ENCODE assay signal across 10 mouse cellular contexts in genomic region chr3:84068831-84069709, GRCm38 (mm10). TPM values are rescaled to one million over a fixed set of nuclear protein-coding genes. Genes with fewer than 3 reads are reported as not detected.
A peak's percentile ranks its signal among the peaks of the same experiment; 100 is the strongest.
DNase-seq lines count a peak whose midpoint lies in the region; ATAC-seq and TF ChIP-seq lines count a peak whose summit lies in the region.
"Had no signal": no experiment of that assay in that cellular context is flagged by ENCODE, and none has a peak within 500 bp of the region (broad histone marks: within the 10 kb centered on the region; RNA-seq: fewer than 3 reads in every experiment).

No protein-coding gene starts in this region.

- DNase-seq in spleen, adult 18-20 months = peak; percentile 54 to 65
- DNase-seq in spleen, adult 12 weeks (ENCODE audit: low spot score) = no peak
- peak; percentile 16 to 19 for DNase-seq in thymus, postnatal 36 days
- no peak for DNase-seq in left cerebral cortex, postnatal 10 days (ENCODE audit: extremely low spot score in 1 of 2, low spot score in 2 of 2)
- DNase-seq in urinary bladder, postnatal 4 days (ENCODE audit: low spot score in 2 of 2) = no peak
- DNase-seq in frontal cortex, adult 2 months (ENCODE audit: extremely low spot score in 1 of 2, low spot score in 1 of 2) = no peak
- DNase-seq: kidney, postnatal 14 days had no signal

- intact Hi-C loops in left cerebral cortex, postnatal 10 days (cut with DNase I) = no loop called here

- H3K27ac ChIP-seq in bone marrow macrophage, adult 2 months (ENCODE audit: insufficient read depth, low read depth, low read length) = peak overlapping the region; percentile 42
- H3K27ac ChIP-seq: heart, embryonic 15.5 days had no signal

- no peak for TF ChIP-seq POLR2A in bone marrow macrophage, adult 2 months (IDR thresholded peaks at IDR 0.05; ENCODE audit: borderline replicate concordance, low read depth, low read length)

- TF ChIP-seq CTCF in bone marrow macrophage, adult 2 months (IDR thresholded peaks at IDR 0.05; ENCODE audit: low read depth, low read length) = no peak

- ATAC-seq in monocyte, adult 5-6 weeks (replicated peaks; ENCODE audit: insufficient number of reproducible peaks, low FRiP score, low TSS enrichment, poor library complexity, severe bottlenecking) = peak; percentile 74

- peak overlapping the region; percentile 19; the same call in 1 of the 2 replicates for H3K4me3 ChIP-seq in bone marrow macrophage, adult 2 months (ENCODE audit: insufficient read depth, low read length)
- H3K4me3 ChIP-seq: heart, embryonic 15.5 days had no signal

- H3K4me1 ChIP-seq in bone marrow macrophage, adult 2 months (ENCODE audit: control insufficient read depth, insufficient read depth, low read length) = peaks cover 23% of the 10 kb centered on the region
- H3K4me1 ChIP-seq: heart, embryonic 15.5 days had no signal

RNA-seq across cellular contexts. Expression of gene Tmem131l, which starts 29.1 kb away (rescaled TPM):
- 49.9 and 57.5 TPM in 2 replicates for polyA plus RNA-seq in bone marrow macrophage, adult 2 months (2012; ENCODE audit: insufficient read depth, insufficient read length, missing spikeins)
- total RNA-seq in monocyte, adult 5-6 weeks (2017) = 41.7 to 63.6 TPM (median 57.3 TPM) in 3 replicates
- total RNA-seq in left cerebral cortex, postnatal 10 days (2021) = 10 to 100 TPM; 34.6 to 40.3 TPM
- 25.2 and 25.6 TPM in 2 replicates for polyA plus RNA-seq in frontal cortex, adult 2 months (2012; rRNA removed)

Comparison
In these comparisons a context has a peak if more than half of its experiments do, and no peak if none do; other contexts are left out.
1. DNase-seq: peak in spleen, adult 18-20 months (2 of 2) and thymus, postnatal 36 days (2 of 2); none in spleen, adult 12 weeks (single experiment), left cerebral cortex, postnatal 10 days (0 of 2), urinary bladder, postnatal 4 days (0 of 2) and frontal cortex, adult 2 months (0 of 2).